Mouse (Mus musculus) heart, embryonic 14.5 days (tissue): ENCODE results near the gene Scgb1b18. TPM values are rescaled to one million over a fixed set of nuclear protein-coding genes. Genes with fewer than 3 reads are reported as not detected.
"Not testable (repeated sequence)": the region's sequence is repeated elsewhere in the genome, so short reads cannot be mapped to it uniquely, and the experiment has no call there.

Experiments
- ATAC-seq: fragments of 200-750 bp; cut with Nextera tagmentation; 2 replicates; pipeline ENCODE4 v1.8.0; 2017; ENCODE audit warnings: low read depth, moderate TSS enrichment; ENCODE audit not compliant: insufficient number of reproducible peaks, insufficient read depth, low FRiP score
- H3K27ac ChIP-seq, 2 experiments: fragments of 200-500 bp in 1 of 2; fragments of 300-500 bp in 1 of 2; sonication (generic) in 1 of 2; replicated peaks in 1 of 2; 2 replicates each; pipeline ENCODE4 v1.5.1; 2012 to 2014; ENCODE audit warnings: low read depth in 2 of 2, low read length in 2 of 2, control low read depth in 1 of 2, mild to moderate bottlenecking in 1 of 2, mixed read lengths in 1 of 2; ENCODE audit not compliant: control insufficient read depth in 1 of 2, insufficient read depth in 1 of 2
- H3K27me3 ChIP-seq: fragments of 300-500 bp; sonication (generic); 2 replicates; pipeline ENCODE4 v1.6.1; 2014; ENCODE audit warnings: mild to moderate bottlenecking, low read length, control low read depth; ENCODE audit not compliant: control insufficient read depth, insufficient read depth
- H3K36me3 ChIP-seq: fragments of 300-500 bp; sonication (generic); 2 replicates; pipeline ENCODE4 v1.6.1; 2014; ENCODE audit warnings: mild to moderate bottlenecking, control low read depth, low read length, mixed read lengths; ENCODE audit not compliant: control insufficient read depth, insufficient read depth
- H3K4me1 ChIP-seq, 2 experiments: fragments of 200-500 bp in 1 of 2; fragments of 300-500 bp in 1 of 2; sonication (generic) in 1 of 2; 2 replicates each; pipeline ENCODE4 v1.6.1; 2012 to 2014; ENCODE audit warnings: low read length in 2 of 2, control low read depth in 1 of 2, mixed read lengths in 1 of 2; ENCODE audit not compliant: control insufficient read depth in 2 of 2, insufficient read depth in 2 of 2
- H3K4me2 ChIP-seq: fragments of 300-500 bp; sonication (generic); 2 replicates; pipeline ENCODE4 v1.6.1; 2014; ENCODE audit warnings: mild to moderate bottlenecking, low read length
- H3K4me3 ChIP-seq, 2 experiments: fragments of 200-500 bp in 1 of 2; fragments of 300-500 bp in 1 of 2; sonication (generic) in 1 of 2; 2 replicates each; pipeline ENCODE4 v1.5.1; 2012 to 2014; ENCODE audit warnings: low read length in 2 of 2, mild to moderate bottlenecking in 2 of 2, control low read depth in 1 of 2, low read depth in 1 of 2, moderate library complexity in 1 of 2; ENCODE audit not compliant: control insufficient read depth in 1 of 2, insufficient read depth in 1 of 2
- H3K9ac ChIP-seq: fragments of 300-500 bp; sonication (generic); 2 replicates; pipeline ENCODE4 v1.6.1; 2014; ENCODE audit warnings: mild to moderate bottlenecking, low read length
- H3K9me3 ChIP-seq: fragments of 300-500 bp; sonication (generic); 2 replicates; pipeline ENCODE4 v1.6.1; 2016; ENCODE audit warnings: low read length, control low read depth; ENCODE audit not compliant: control insufficient read depth
- WGBS: fragments of 180-500 bp; shearing (Covaris S2); extraction: QIAGEN DNeasy Blood & Tissue Kit; methylation state at CpG from one replicate; pipeline ENCODE4 v1.1.7; 2014; 5-methylcytosine and 5-hydroxymethylcytosine counted together
- polyA plus RNA-seq: library from polyadenylated mRNA; unstranded; fragments of >200 nt; fragmentation: Nextera tagmentation; extraction: Ambion mirVana; gene quantifications from 2 replicates; pipeline ENCODE4 v1.2.1, GENCODE M21; 2014

Scgb1b18 gene
- polyA plus RNA-seq, result not detected in 2 replicates

GRCm38 (mm10) chr7:33185268-33185667 is at the start of gene Scgb1b18:
Gene Scgb1b18, plus strand, starts transcription at chr7:33185568.
- not testable (repeated sequence) for H3K9ac ChIP-seq, ATAC-seq
- WGBS, result no CpG with 5 or more reads among the region's 2 CpGs

GRCm38 (mm10) chr7:33173764-33174163 is 11.6 kb upstream of the Scgb1b18 start, which contains the start of gene Scgb2b18:
Gene Scgb2b18, minus strand, starts transcription at chr7:33173864.
- not testable (repeated sequence) for H3K9ac ChIP-seq, H3K9me3 ChIP-seq, H3K4me1 ChIP-seq, H3K4me3 ChIP-seq, H3K4me2 ChIP-seq, H3K36me3 ChIP-seq, H3K27me3 ChIP-seq, ATAC-seq, H3K27ac ChIP-seq
- WGBS, result 66% methylated on average over 2 of the region's 2 CpGs

More at GRCm38 (mm10) chr7:33185268-33185667, at the start of gene Scgb1b18:
- not testable (repeated sequence) for H3K27ac ChIP-seq, H3K4me1 ChIP-seq, H3K4me3 ChIP-seq, H3K4me2 ChIP-seq, H3K9me3 ChIP-seq, H3K36me3 ChIP-seq, H3K27me3 ChIP-seq

Other genes with a start within 250 kb of the Scgb1b18 start
- gene Scgb2b17, start 129.0 kb upstream of the Scgb1b18 start, polyA plus RNA-seq, result not detected in 2 replicates
- gene Scgb1b17, start 122.1 kb upstream of the Scgb1b18 start, polyA plus RNA-seq, result not detected in 2 replicates
- gene Scgb2b18, start 11.7 kb upstream of the Scgb1b18 start, polyA plus RNA-seq, result not detected in 2 replicates
- not detected in 2 replicates for gene Scgb2b19, start 94.8 kb downstream of the Scgb1b18 start, polyA plus RNA-seq
- not detected in 2 replicates for gene Scgb1b19, start 101.7 kb downstream of the Scgb1b18 start, polyA plus RNA-seq
- not detected in 2 replicates for gene Scgb2b20, start 180.8 kb downstream of the Scgb1b18 start, polyA plus RNA-seq
- not detected in 2 replicates for gene Scgb1b20, start 187.7 kb downstream of the Scgb1b18 start, polyA plus RNA-seq